10 mouse cellular contexts compared by ENCODE assay signal in the genomic region with DNA sequence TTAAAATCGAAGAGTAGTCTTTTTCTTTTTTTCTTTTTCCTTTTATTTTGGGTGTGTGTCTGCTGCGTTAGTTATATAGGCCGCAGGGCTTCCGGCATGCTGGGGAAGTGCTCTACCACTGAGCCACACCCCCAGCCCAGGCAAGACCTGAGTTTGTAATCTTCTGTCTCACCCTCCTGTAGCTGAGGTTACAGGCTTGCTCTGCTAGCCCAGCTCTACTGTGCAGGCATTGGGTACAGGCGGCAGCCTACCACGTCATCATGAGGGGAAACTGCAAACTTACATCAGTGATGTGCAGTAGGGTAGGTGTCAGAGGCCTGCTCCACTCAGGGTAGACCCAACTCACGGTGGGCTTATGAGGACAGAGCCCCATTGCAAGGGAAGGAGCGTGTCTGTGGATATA. TPM values are rescaled to one million over a fixed set of nuclear protein-coding genes. Genes with fewer than 3 reads are reported as not detected.
DNase-seq lines count a peak whose midpoint lies in the region; ATAC-seq lines count a peak whose summit lies in the region.
"Had no signal": no experiment of that assay in that cellular context is flagged by ENCODE, and none has a peak within 500 bp of the region (broad histone marks: within the 10 kb centered on the region; RNA-seq: fewer than 3 reads in every experiment).

No protein-coding gene starts in this region.

- H3K79me2 ChIP-seq in macrophage (ENCODE audit: inconsistent target), result no peaks in the 10 kb centered on the region; the same call in 1 of the 2 replicates

- no peak overlapping the region for H3K4me3 ChIP-seq in kidney, embryonic 15.5 days (replicated peaks)
- no peak overlapping the region for H3K4me3 ChIP-seq in macrophage (ENCODE audit: inconsistent target)
- no peak overlapping the region for H3K4me3 ChIP-seq in stomach, embryonic 16.5 days (replicated peaks; ENCODE audit: low read length)

- H3K4me2 ChIP-seq in kidney, embryonic 15.5 days, result no peak overlapping the region
- no peak overlapping the region for H3K4me2 ChIP-seq in stomach, embryonic 16.5 days (ENCODE audit: low read depth, low read length)

- 0 out of 2 replicates have a peak overlapping the region, but pooled peaks have one; percentile 62 for H3K27ac ChIP-seq in kidney, embryonic 15.5 days
- peak overlapping the region; percentile 94 for H3K27ac ChIP-seq in macrophage
- peak overlapping the region; percentile 81 for H3K27ac ChIP-seq in stomach, embryonic 16.5 days (ENCODE audit: low read length)

- peaks cover 9% of the 10 kb centered on the region for H3K4me1 ChIP-seq in kidney, embryonic 15.5 days
- H3K4me1 ChIP-seq in stomach, embryonic 16.5 days (ENCODE audit: control insufficient read depth, insufficient read depth, low read length), result peaks cover 9% of the 10 kb centered on the region

- DNase-seq in kidney, postnatal 10 days, result no peak
- peak; percentile 90 for DNase-seq in T-cell, adult 2 months (ENCODE audit: low spot score)
- DNase-seq in adrenal gland, postnatal 4 days (ENCODE audit: low spot score in 2 of 2), result no peak
- no peak for DNase-seq in retina, postnatal 1 day

- H3K36me3 ChIP-seq in kidney, embryonic 15.5 days, result peaks cover 36% of the 10 kb centered on the region
- H3K36me3 ChIP-seq in macrophage (ENCODE audit: inconsistent target), result peaks cover 54% of the 10 kb centered on the region
- H3K36me3 ChIP-seq in stomach, embryonic 16.5 days (ENCODE audit: control insufficient read depth, insufficient read depth, low read length), result no peaks in the 10 kb centered on the region

- no peaks in the 10 kb centered on the region for H3K9me3 ChIP-seq in kidney, embryonic 15.5 days (replicated peaks)
- no peaks in the 10 kb centered on the region for H3K9me3 ChIP-seq in stomach, embryonic 16.5 days (replicated peaks; ENCODE audit: control insufficient read depth, low read length)

- WGBS in kidney, embryonic 15.5 days, result 95% methylated on average over 8 of the region's 8 CpGs
- whole genome bisulfite sequencing in macrophage (ENCODE audit: missing documents), result 32% methylated on average over 8 of the region's 8 CpGs
- 82% methylated on average over 8 of the region's 8 CpGs for WGBS in stomach, embryonic 16.5 days

- no peaks in the 10 kb centered on the region for H3K27me3 ChIP-seq in kidney, embryonic 15.5 days
- no peaks in the 10 kb centered on the region for H3K27me3 ChIP-seq in stomach, embryonic 16.5 days (ENCODE audit: control insufficient read depth, insufficient read depth, low read length)

- no peak overlapping the region for H3K9ac ChIP-seq in kidney, embryonic 15.5 days
- 0 out of 2 replicates have a peak overlapping the region, but pooled peaks have one; percentile 32 for H3K9ac ChIP-seq in stomach, embryonic 16.5 days (ENCODE audit: low read length)

- no peak for ATAC-seq in kidney, embryonic 15.5 days (replicated peaks; ENCODE audit: low FRiP score)
- ATAC-seq in stomach, embryonic 16.5 days (ENCODE audit: insufficient read depth, low FRiP score), result no peak
- ATAC-seq in cerebellum, adult (ENCODE audit: insufficient number of reproducible peaks, low FRiP score, low TSS enrichment), result no peak

RNA-seq across cellular contexts. Expression of gene Rinl, which starts 7.5 kb away (rescaled TPM):
- 6.2 and 7.4 TPM in 2 replicates for polyA plus RNA-seq in kidney, embryonic 15.5 days (2015; fragmentation: Nextera tagmentation; extraction: Ambion mirVana)
- total RNA-seq in macrophage (2018; cell fraction: chromatin; rRNA removed), result 10 to 100 TPM in 22 of 26 experiments, 1 to 10 TPM in 4; 4.4 to 22.1 (median 13.1) TPM
- 10 to 100 TPM; 15.4 to 44.6 (median 31.6) TPM for total RNA-seq in macrophage (2018; cell fraction: cytosol; rRNA removed)
- total RNA-seq in macrophage (2018; cell fraction: nucleus; rRNA removed), result 10 to 100 TPM in 22 of 26 experiments, 1 to 10 TPM in 4; 6.3 to 33.1 (median 14.6) TPM
- polyA plus RNA-seq in macrophage (2018), result 21.6 to 44.7 TPM (median 44.4 TPM) in 3 replicates
- polyA plus RNA-seq in stomach, embryonic 16.5 days (2015; fragmentation: Nextera tagmentation; extraction: Ambion mirVana), result 5.0 and 5.9 TPM in 2 replicates
- 1 to 10 TPM; 2.2 to 4.2 TPM for total RNA-seq in adrenal gland, postnatal 4 days (2021)

RNA-seq across cellular contexts. Expression of gene Nfkbib, which starts 13.9 kb away (rescaled TPM):
- 41.6 and 45.2 TPM in 2 replicates for polyA plus RNA-seq in kidney, embryonic 15.5 days (2015; fragmentation: Nextera tagmentation; extraction: Ambion mirVana)
- 100 to 1,000 TPM in 12 of 26 experiments, 10 to 100 TPM in 13, 1 to 10 TPM in 1; 9.8 to 313 (median 82.3) TPM for total RNA-seq in macrophage (2018; cell fraction: chromatin; rRNA removed)
- total RNA-seq in macrophage (2018; cell fraction: cytosol; rRNA removed), result 100 to 1,000 TPM in 10 of 26 experiments, 10 to 100 TPM in 16; 32.6 to 299 (median 76.2) TPM
- 100 to 1,000 TPM in 16 of 26 experiments, 10 to 100 TPM in 10; 16.4 to 301 (median 129) TPM for total RNA-seq in macrophage (2018; cell fraction: nucleus; rRNA removed)
- 29.5 to 40.8 TPM (median 37.9 TPM) in 3 replicates for polyA plus RNA-seq in macrophage (2018)
- 37.2 and 38.9 TPM in 2 replicates for polyA plus RNA-seq in stomach, embryonic 16.5 days (2015; fragmentation: Nextera tagmentation; extraction: Ambion mirVana)
- total RNA-seq in adrenal gland, postnatal 4 days (2021), result 10 to 100 TPM; 24.6 to 27.3 TPM

RNA-seq across cellular contexts. Expression of gene Sirt2, which starts 14.7 kb away (rescaled TPM):
- polyA plus RNA-seq in kidney, embryonic 15.5 days (2015; fragmentation: Nextera tagmentation; extraction: Ambion mirVana), result 57.2 and 67.6 TPM in 2 replicates
- 100 to 1,000 TPM; 134 to 393 (median 201) TPM for total RNA-seq in macrophage (2018; cell fraction: chromatin; rRNA removed)
- 100 to 1,000 TPM; 106 to 194 (median 140) TPM for total RNA-seq in macrophage (2018; cell fraction: cytosol; rRNA removed)
- 100 to 1,000 TPM in 21 of 26 experiments, 10 to 100 TPM in 5; 66.8 to 249 (median 138) TPM for total RNA-seq in macrophage (2018; cell fraction: nucleus; rRNA removed)
- polyA plus RNA-seq in macrophage (2018), result 103 to 230 TPM (median 168 TPM) in 3 replicates
- polyA plus RNA-seq in stomach, embryonic 16.5 days (2015; fragmentation: Nextera tagmentation; extraction: Ambion mirVana), result 62.1 and 63.7 TPM in 2 replicates
- total RNA-seq in adrenal gland, postnatal 4 days (2021), result 10 to 100 TPM; 62.8 to 66.2 TPM

RNA-seq across cellular contexts. Expression of gene Ccer2, which starts 25.3 kb away (rescaled TPM):
- not detected in 2 replicates for polyA plus RNA-seq in kidney, embryonic 15.5 days (2015; fragmentation: Nextera tagmentation; extraction: Ambion mirVana)
- not detected for total RNA-seq in macrophage (2018; cell fraction: chromatin; rRNA removed)
- total RNA-seq in macrophage (2018; cell fraction: cytosol; rRNA removed), result under 1 TPM in 1 of 26 experiments, not detected in 25; 0.10 TPM
- total RNA-seq in macrophage (2018; cell fraction: nucleus; rRNA removed), result not detected
- not detected in 3 replicates for polyA plus RNA-seq in macrophage (2018)
- 0.30 TPM in 1 of 2 replicates, not detected in the other for polyA plus RNA-seq in stomach, embryonic 16.5 days (2015; fragmentation: Nextera tagmentation; extraction: Ambion mirVana)
- total RNA-seq in adrenal gland, postnatal 4 days (2021), result not detected
- total RNA-seq: adrenal gland, postnatal 36 days had no signal
- polyA plus RNA-seq: intestine, embryonic 14.5 days had no signal

RNA-seq across cellular contexts. Expression of gene Hnrnpl, which starts 27.1 kb away (rescaled TPM):
- 264 and 265 TPM in 2 replicates for polyA plus RNA-seq in kidney, embryonic 15.5 days (2015; fragmentation: Nextera tagmentation; extraction: Ambion mirVana)
- total RNA-seq in macrophage (2018; cell fraction: chromatin; rRNA removed), result 100 to 1,000 TPM; 297 to 958 (median 624) TPM
- total RNA-seq in macrophage (2018; cell fraction: cytosol; rRNA removed), result 100 to 1,000 TPM; 170 to 374 (median 257) TPM
- total RNA-seq in macrophage (2018; cell fraction: nucleus; rRNA removed), result 100 to 1,000 TPM; 244 to 752 (median 371) TPM
- 170 to 242 TPM (median 175 TPM) in 3 replicates for polyA plus RNA-seq in macrophage (2018)
- polyA plus RNA-seq in stomach, embryonic 16.5 days (2015; fragmentation: Nextera tagmentation; extraction: Ambion mirVana), result 170 and 200 TPM in 2 replicates
- 100 to 1,000 TPM; 722 to 725 TPM for total RNA-seq in adrenal gland, postnatal 4 days (2021)
